Mouse (Mus musculus): ENCODE measurements at regions not wholly inside any gene's neighbourhood (a gene's known extent, or its start where the extent isn't known, plus 50 kb on each side); places are given as distances from the start of the nearest gene placed in this dataset.

DNA sequence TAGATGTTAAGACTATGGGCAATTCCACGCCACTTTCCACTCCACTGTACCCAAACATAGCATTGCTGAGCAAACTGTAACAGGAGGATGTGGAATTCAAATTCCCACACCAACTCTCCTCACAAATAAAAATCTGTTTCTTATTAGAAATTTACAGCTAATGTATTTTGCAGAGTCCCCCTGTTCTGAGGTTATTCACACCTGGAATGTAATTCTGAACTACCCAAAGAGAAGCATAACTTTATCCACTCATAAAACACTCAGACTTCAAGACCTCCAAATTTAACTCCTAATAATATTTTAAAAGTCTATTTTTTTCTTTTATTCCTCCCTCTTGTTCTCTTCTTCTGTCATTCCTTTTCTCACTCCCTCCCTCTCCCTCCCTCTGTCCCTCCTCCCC lies 1698.0 kb upstream of the Slc10a2 start:
- no peak for TF ChIP-seq CTCF (IDR thresholded peaks at IDR 0.05; ENCODE audit: borderline replicate concordance, control insufficient read depth, extremely low read depth, insufficient read depth, low read length, poor library complexity)
- no peak for TF ChIP-seq POLR2A (IDR thresholded peaks at IDR 0.05; ENCODE audit: control insufficient read depth, extremely low read depth, insufficient read depth, low read length, poor library complexity)
